In genomic region chr12:38342657-38343056, GRCm38 (mm10) we compare ENCODE assay signal across 8 mouse cellular contexts.
DNase-seq lines count a peak whose midpoint lies in the region; ATAC-seq and TF ChIP-seq lines count a peak whose summit lies in the region.

No protein-coding gene starts in this region.

- no peaks in the 10 kb centered on the region for H3K36me3 ChIP-seq in ES-Bruce4 (ENCODE audit: control insufficient read depth, insufficient read depth, low read length, poor library complexity, severe bottlenecking)
- no peaks in the 10 kb centered on the region for H3K36me3 ChIP-seq in hindbrain, embryonic 12.5 days

- peak; percentile 84 for ATAC-seq in hindbrain, embryonic 12.5 days (ENCODE audit: low FRiP score)
- ATAC-seq in erythroid progenitor cell, adult 5-6 weeks (replicated peaks; ENCODE audit: low FRiP score, poor library complexity, severe bottlenecking) = no peak

- H3K27ac ChIP-seq in ES-Bruce4 (ENCODE audit: insufficient read depth, low read length) = no peak overlapping the region
- no peak overlapping the region for H3K27ac ChIP-seq in hindbrain, embryonic 12.5 days

- peak; percentile 57 for TF ChIP-seq CTCF in ES-Bruce4 (IDR thresholded peaks at IDR 0.05; ENCODE audit: low read depth, low read length)

- no peak overlapping the region for H3K4me2 ChIP-seq in hindbrain, embryonic 12.5 days (replicated peaks)

- no peak overlapping the region for H3K4me3 ChIP-seq in ES-Bruce4 (ENCODE audit: low read depth, low read length)
- no peak overlapping the region for H3K4me3 ChIP-seq in hindbrain, embryonic 12.5 days

- DNase-seq in adrenal gland, adult 8-10 months = peak; percentile 35
- DNase-seq in embryo, embryonic 9.5 days (ENCODE audit: extremely low spot score) = peak; percentile 40
- DNase-seq in layer of hippocampus, adult 9-10 months (ENCODE audit: low spot score) = peak; percentile 40
- DNase-seq in lung, postnatal 25 days (ENCODE audit: low spot score) = peak; percentile 51
- DNase-seq in right cerebral cortex, adult 2 months (ENCODE audit: low spot score in 2 of 2) = peak; percentile 58 to 75

- no peak overlapping the region for H3K9ac ChIP-seq in ES-Bruce4 (ENCODE audit: low read depth, poor library complexity, severe bottlenecking)
- no peak overlapping the region for H3K9ac ChIP-seq in hindbrain, embryonic 12.5 days

- H3K4me1 ChIP-seq in ES-Bruce4 (ENCODE audit: control insufficient read depth, insufficient read depth, low read length) = no peaks in the 10 kb centered on the region
- no peaks in the 10 kb centered on the region for H3K4me1 ChIP-seq in hindbrain, embryonic 12.5 days

- 16% methylated on average over 6 of the region's 6 CpGs for WGBS in hindbrain, embryonic 12.5 days

- TF ChIP-seq POLR2A in ES-Bruce4 (IDR thresholded peaks at IDR 0.05; ENCODE audit: insufficient read depth, low read length) = no peak

- no peaks in the 10 kb centered on the region for H3K27me3 ChIP-seq in ES-Bruce4 (ENCODE audit: control insufficient read depth, insufficient read depth, low read length, poor library complexity, severe bottlenecking)
- H3K27me3 ChIP-seq in hindbrain, embryonic 12.5 days = no peaks in the 10 kb centered on the region

- no peaks in the 10 kb centered on the region for H3K9me3 ChIP-seq in ES-Bruce4 (replicated peaks; ENCODE audit: control insufficient read depth, insufficient read depth, low read length, poor library complexity, severe bottlenecking)
- no peaks in the 10 kb centered on the region for H3K9me3 ChIP-seq in hindbrain, embryonic 12.5 days (replicated peaks)

- no peak for TF ChIP-seq EP300 in ES-Bruce4 (IDR thresholded peaks at IDR 0.05; ENCODE audit: insufficient read depth, low read depth, low read length)
